Comparison of ENCODE assay signal across 8 mouse cellular contexts in genomic region chr3:122046187-122046620, GRCm38 (mm10). TPM values are rescaled to one million over a fixed set of nuclear protein-coding genes. Genes with fewer than 3 reads are reported as not detected.
DNase-seq lines count a peak whose midpoint lies in the region; ATAC-seq lines count a peak whose summit lies in the region.

No protein-coding gene starts in this region.

- no peak for ATAC-seq in heart, embryonic 13.5 days (ENCODE audit: extremely low read depth, insufficient number of reproducible peaks, low FRiP score, low TSS enrichment)

- 0 out of 2 replicates have a peak overlapping the region, but pooled peaks have one; percentile 6 for H3K27ac ChIP-seq in heart, embryonic 13.5 days (replicated peaks)

- H3K4me1 ChIP-seq in heart, embryonic 13.5 days, result peaks cover 67% of the 10 kb centered on the region

- 41% methylated on average over 10 of the region's 10 CpGs for WGBS in heart, embryonic 13.5 days

- H3K27me3 ChIP-seq in heart, embryonic 13.5 days (replicated peaks), result peaks cover 9% of the 10 kb centered on the region; the same call in 1 of the 2 replicates

- H3K9me3 ChIP-seq in heart, embryonic 13.5 days, result no peaks in the 10 kb centered on the region

- H3K4me2 ChIP-seq in heart, embryonic 13.5 days, result peak overlapping the region; percentile 11; the same call in 1 of the 2 replicates

- peak; percentile 40 to 60 for DNase-seq in cerebellum, postnatal 10 days
- no peak for DNase-seq in cerebellum, postnatal 25 days
- DNase-seq in embryo, embryonic 9.5 days (ENCODE audit: extremely low spot score), result peak; percentile 22
- DNase-seq in kidney, postnatal 4 days, result peak; percentile 70 to 79
- DNase-seq in retina, embryonic 14.5 days (ENCODE audit: low spot score), result peak; percentile 43
- DNase-seq in cerebellum, adult 18-20 months, result no peak
- no peak for DNase-seq in frontal cortex, postnatal 25 days (ENCODE audit: low spot score in 2 of 2)

- no peak overlapping the region for H3K9ac ChIP-seq in heart, embryonic 13.5 days

- no peak overlapping the region for H3K4me3 ChIP-seq in heart, embryonic 13.5 days

- H3K36me3 ChIP-seq in heart, embryonic 13.5 days, result no peaks in the 10 kb centered on the region

RNA-seq across cellular contexts. Expression of gene Abca4, which starts 2.0 kb away (rescaled TPM):
- polyA plus RNA-seq in heart, embryonic 13.5 days (2015; fragmentation: Nextera tagmentation; extraction: Ambion mirVana), result 2.4 and 2.5 TPM in 2 replicates

Comparison
In these comparisons a context has a peak if more than half of its experiments do, and no peak if none do; other contexts are left out.
1. DNase-seq: peak in cerebellum, postnatal 10 days (2 of 2), embryo, embryonic 9.5 days (single experiment), kidney, postnatal 4 days (2 of 2) and retina, embryonic 14.5 days (single experiment); none in cerebellum, postnatal 25 days (0 of 2), cerebellum, adult 18-20 months (0 of 2) and frontal cortex, postnatal 25 days (0 of 2).